Mouse (Mus musculus): Measurements from ENCODE around the gene Mdga1.

The Mdga1 gene

GRCm38 (mm10) chr17:29920089-29920488 lies 49.8 kb downstream of the Mdga1 start:
- no peak for DNase-seq (ENCODE audit: low spot score)

GRCm38 (mm10) chr17:29919552-29919920 lies 50.4 kb downstream of the Mdga1 start:
- no peak for DNase-seq (ENCODE audit: low spot score)

- DNase-seq (ENCODE audit: low spot score), result no peak
These were observed 50.9 kb downstream of the Mdga1 start for GRCm38 (mm10) chr17:29918791-29919551.

- no peak for DNase-seq (ENCODE audit: low spot score)
These were observed 52.9 kb downstream of the Mdga1 start for GRCm38 (mm10) chr17:29916968-29917367.

- DNase-seq (ENCODE audit: low spot score), result no peak
These were observed 54.1 kb downstream of the Mdga1 start for GRCm38 (mm10) chr17:29915820-29916219.

GRCm38 (mm10) chr17:29913301-29913965 lies 56.5 kb downstream of the Mdga1 start:
- DNase-seq (ENCODE audit: low spot score), result no peak

GRCm38 (mm10) chr17:29912733-29913132 lies 57.2 kb downstream of the Mdga1 start:
- DNase-seq (ENCODE audit: low spot score), result no peak

GRCm38 (mm10) chr17:29909031-29909430 lies 60.9 kb downstream of the Mdga1 start:
- no peak for DNase-seq (ENCODE audit: low spot score)

- no peak for DNase-seq (ENCODE audit: low spot score)
These were observed 65.2 kb downstream of the Mdga1 start for GRCm38 (mm10) chr17:29904694-29905093.

- DNase-seq (ENCODE audit: low spot score), result peak; percentile 20
These were observed 67.3 kb downstream of the Mdga1 start for GRCm38 (mm10) chr17:29902406-29903155.

- DNase-seq (ENCODE audit: low spot score), result no peak
These were observed 69.6 kb downstream of the Mdga1 start for GRCm38 (mm10) chr17:29900289-29900688.

GRCm38 (mm10) chr17:29896181-29897054 lies 73.5 kb downstream of the Mdga1 start:
- peak; percentile 53 for DNase-seq (ENCODE audit: low spot score)

- no peak for DNase-seq (ENCODE audit: low spot score)
These were observed 74.3 kb downstream of the Mdga1 start for GRCm38 (mm10) chr17:29895566-29895965.

- DNase-seq (ENCODE audit: low spot score), result no peak
These were observed 74.9 kb downstream of the Mdga1 start for GRCm38 (mm10) chr17:29894965-29895364.

GRCm38 (mm10) chr17:29890451-29891110 lies 79.3 kb downstream of the Mdga1 start:
- no peak for DNase-seq (ENCODE audit: low spot score)

- peak; percentile 70 for DNase-seq (ENCODE audit: low spot score)
These were observed 80.6 kb downstream of the Mdga1 start for GRCm38 (mm10) chr17:29888981-29889980.

- DNase-seq (ENCODE audit: low spot score), result peak; percentile 34
These were observed 81.7 kb downstream of the Mdga1 start for GRCm38 (mm10) chr17:29887881-29888826.

- DNase-seq (ENCODE audit: low spot score), result peak; percentile 70
These were observed 82.5 kb downstream of the Mdga1 start for GRCm38 (mm10) chr17:29887271-29887880.

Data from MN1 (cell line).